Mouse (Mus musculus): ENCODE measurements around the gene Pde10a. TPM values are rescaled to one million over a fixed set of nuclear protein-coding genes. Genes with fewer than 3 reads are reported as not detected.

Gene Pde10a
- 0.28 and 0.54 TPM in 2 replicates for total RNA-seq (2014; rRNA removed)
- polyA plus RNA-seq (2012; rRNA removed), result 0.52 and 0.56 TPM in 2 replicates

DNA sequence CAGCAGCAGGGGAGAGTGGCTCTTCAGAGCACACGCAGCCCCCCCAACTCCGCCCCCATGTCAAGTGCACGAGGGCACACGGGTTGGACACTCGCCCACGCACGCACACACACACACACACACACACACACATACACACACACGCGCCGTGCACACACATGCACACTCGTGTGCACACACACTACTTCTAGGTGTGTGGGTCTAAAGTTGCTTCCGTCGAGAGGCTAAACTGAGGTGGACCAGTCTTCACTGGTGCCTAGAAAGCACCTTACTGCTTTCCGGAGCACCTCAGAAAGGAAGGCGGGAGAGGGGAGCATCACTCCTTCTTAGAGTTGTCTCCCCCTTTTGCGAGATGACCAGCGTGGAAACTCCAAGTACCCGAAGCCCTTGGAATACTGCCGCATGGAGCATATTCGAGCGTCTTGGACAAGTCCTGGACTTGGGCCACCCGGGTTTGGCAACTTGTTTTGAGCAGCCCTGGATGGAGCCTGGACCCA is at the start of gene Pde10a:
TSS of gene Pde10a (plus strand) at position 148 of the 497 bp plus-strand sequence.
- no peak within 1 kb of the TSS for H3K27ac ChIP-seq (replicated peaks; ENCODE audit: insufficient read depth, low read depth, low read length)
- no peak for DNase-seq (ENCODE audit: extremely low read depth, low read depth, low spot score)
- no peak within 1 kb of the TSS for H3K9ac ChIP-seq (ENCODE audit: low read depth, low read length)
- H3K4me1 ChIP-seq (ENCODE audit: control insufficient read depth, insufficient read depth, low read length), result peaks cover 8% of the 10 kb centered on the region; the same call in 1 of the 2 replicates
- TF ChIP-seq POLR2A (IDR thresholded peaks at IDR 0.05; ENCODE audit: extremely low read depth, insufficient read depth, low read length) (no peak), CTCF (IDR thresholded peaks at IDR 0.05; ENCODE audit: low read depth, low read length) (no peak)
- H3K4me3 ChIP-seq (ENCODE audit: insufficient read depth, low read depth, low read length), result peak within 1 kb of the TSS; percentile 24; the same call in 1 of the 2 replicates
- no peaks in the 10 kb centered on the region for H3K79me2 ChIP-seq (ENCODE audit: control insufficient read depth, insufficient read depth, low read length)
- H3K36me3 ChIP-seq (ENCODE audit: control insufficient read depth, insufficient read depth, low read length), result no peaks in the 10 kb centered on the region
- peaks cover 3% of the 10 kb centered on the region; the same call in 1 of the 2 replicates for H3K27me3 ChIP-seq (ENCODE audit: control insufficient read depth, insufficient read depth, low read length)
- WGBS, result 4% methylated on average over 22 of the region's 22 CpGs

DNA sequence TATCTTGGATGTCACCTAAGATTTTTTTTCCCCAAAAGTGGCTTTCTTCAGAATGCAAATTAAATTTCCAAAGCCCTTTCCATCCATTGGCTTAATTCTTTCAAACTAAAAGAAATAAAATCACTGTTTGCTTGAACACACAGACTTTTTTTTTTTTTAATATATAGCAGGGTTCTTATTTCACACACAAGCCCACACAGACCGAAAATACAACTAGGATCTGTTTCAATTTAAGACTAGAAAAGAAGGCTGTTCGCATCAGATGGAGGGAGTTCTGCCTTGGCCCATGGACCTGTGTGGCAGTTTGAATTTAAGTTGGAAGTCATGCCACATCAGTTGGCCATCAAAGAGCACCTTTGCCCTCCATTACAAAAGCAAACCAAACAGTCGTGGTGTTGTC is 46.6 kb upstream of the Pde10a start:
- no peaks in the 10 kb centered on the region for H3K36me3 ChIP-seq (ENCODE audit: control insufficient read depth, insufficient read depth, low read length)
- no peak overlapping the region for H3K4me3 ChIP-seq (ENCODE audit: insufficient read depth, low read depth, low read length)
- no peak for DNase-seq (ENCODE audit: extremely low read depth, low read depth, low spot score)
- H3K79me2 ChIP-seq (ENCODE audit: control insufficient read depth, insufficient read depth, low read length), result no peaks in the 10 kb centered on the region
- no peak overlapping the region for H3K27ac ChIP-seq (replicated peaks; ENCODE audit: insufficient read depth, low read depth, low read length)
- H3K4me1 ChIP-seq (ENCODE audit: control insufficient read depth, insufficient read depth, low read length), result no peaks in the 10 kb centered on the region
- no peak overlapping the region for H3K9ac ChIP-seq (ENCODE audit: low read depth, low read length)
- 56% methylated on average over 3 of the region's 3 CpGs for WGBS
- no peaks in the 10 kb centered on the region for H3K27me3 ChIP-seq (ENCODE audit: control insufficient read depth, insufficient read depth, low read length)
- TF ChIP-seq CTCF (IDR thresholded peaks at IDR 0.05; ENCODE audit: low read depth, low read length) (no peak), POLR2A (IDR thresholded peaks at IDR 0.05; ENCODE audit: extremely low read depth, insufficient read depth, low read length) (no peak)

DNA sequence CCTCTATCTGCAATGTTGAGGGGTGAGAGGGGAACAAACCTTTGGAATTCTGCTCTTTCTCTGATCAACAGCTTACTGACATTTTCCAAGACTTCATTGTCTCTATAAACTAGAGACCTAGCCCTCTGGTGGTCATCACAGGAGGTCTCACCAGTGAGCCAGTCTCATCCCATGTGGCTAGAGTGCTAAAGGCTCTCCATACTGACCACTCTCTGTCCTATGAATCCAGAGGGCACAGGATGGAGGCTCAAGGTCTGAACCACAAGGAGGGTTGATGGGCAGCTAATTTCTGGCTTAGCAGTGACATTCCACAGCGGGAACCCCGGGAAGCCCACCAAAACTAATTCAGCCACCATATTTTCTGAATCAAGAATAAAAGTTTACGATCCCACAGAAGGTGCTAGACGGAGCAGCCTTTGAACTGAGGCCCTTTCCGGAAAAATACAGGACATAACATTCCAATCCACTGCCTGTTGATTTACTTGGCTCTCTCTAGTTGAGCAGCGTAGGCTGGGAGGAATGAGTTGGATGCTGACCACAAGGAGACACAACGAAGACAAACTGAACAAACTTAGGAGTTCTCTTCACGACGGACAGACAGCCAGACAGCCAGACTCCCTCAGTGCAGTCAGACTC is 45.6 kb upstream of the Pde10a start:
- no peak overlapping the region for H3K27ac ChIP-seq (replicated peaks; ENCODE audit: insufficient read depth, low read depth, low read length)
- H3K4me1 ChIP-seq (ENCODE audit: control insufficient read depth, insufficient read depth, low read length), result no peaks in the 10 kb centered on the region
- H3K36me3 ChIP-seq (ENCODE audit: control insufficient read depth, insufficient read depth, low read length), result no peaks in the 10 kb centered on the region
- H3K4me3 ChIP-seq (ENCODE audit: insufficient read depth, low read depth, low read length), result no peak overlapping the region
- no peaks in the 10 kb centered on the region for H3K79me2 ChIP-seq (ENCODE audit: control insufficient read depth, insufficient read depth, low read length)
- no peaks in the 10 kb centered on the region for H3K27me3 ChIP-seq (ENCODE audit: control insufficient read depth, insufficient read depth, low read length)
- no peak overlapping the region for H3K9ac ChIP-seq (ENCODE audit: low read depth, low read length)
- DNase-seq (ENCODE audit: extremely low read depth, low read depth, low spot score), result no peak
- TF ChIP-seq CTCF (IDR thresholded peaks at IDR 0.05; ENCODE audit: low read depth, low read length), result no peak
- TF ChIP-seq POLR2A (IDR thresholded peaks at IDR 0.05; ENCODE audit: extremely low read depth, insufficient read depth, low read length), result no peak
- 85% methylated on average over 9 of the region's 9 CpGs for WGBS

DNA sequence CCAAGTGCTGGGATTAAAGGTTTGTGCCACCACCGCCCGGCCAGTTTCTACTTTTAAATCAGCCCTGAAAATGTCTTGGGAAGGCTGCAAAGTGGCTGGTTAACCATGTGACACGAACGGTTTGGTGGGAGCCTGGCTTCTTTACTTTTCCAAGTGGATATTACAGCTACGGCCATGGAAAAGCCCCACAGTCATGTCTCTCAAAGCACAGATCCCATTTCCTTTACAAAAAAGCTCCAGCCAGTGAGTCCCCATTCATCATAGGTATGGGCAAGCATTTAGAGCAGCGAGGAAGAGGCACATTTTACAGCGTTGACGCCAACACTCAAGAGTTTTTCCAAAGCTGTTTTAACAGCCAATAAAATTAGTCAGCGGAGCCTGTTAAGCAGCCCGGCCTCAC is 43.4 kb upstream of the Pde10a start:
- 89% methylated on average over 10 of the region's 10 CpGs for WGBS
- TF ChIP-seq CTCF (IDR thresholded peaks at IDR 0.05; ENCODE audit: low read depth, low read length) (no peak), POLR2A (IDR thresholded peaks at IDR 0.05; ENCODE audit: extremely low read depth, insufficient read depth, low read length) (no peak)
- H3K27ac ChIP-seq (replicated peaks; ENCODE audit: insufficient read depth, low read depth, low read length), result no peak overlapping the region
- H3K36me3 ChIP-seq (ENCODE audit: control insufficient read depth, insufficient read depth, low read length), result no peaks in the 10 kb centered on the region
- DNase-seq (ENCODE audit: extremely low read depth, low read depth, low spot score), result no peak
- no peak overlapping the region for H3K4me3 ChIP-seq (ENCODE audit: insufficient read depth, low read depth, low read length)
- no peaks in the 10 kb centered on the region for H3K27me3 ChIP-seq (ENCODE audit: control insufficient read depth, insufficient read depth, low read length)
- H3K4me1 ChIP-seq (ENCODE audit: control insufficient read depth, insufficient read depth, low read length), result no peaks in the 10 kb centered on the region
- H3K9ac ChIP-seq (ENCODE audit: low read depth, low read length), result no peak overlapping the region
- no peaks in the 10 kb centered on the region for H3K79me2 ChIP-seq (ENCODE audit: control insufficient read depth, insufficient read depth, low read length)

DNA sequence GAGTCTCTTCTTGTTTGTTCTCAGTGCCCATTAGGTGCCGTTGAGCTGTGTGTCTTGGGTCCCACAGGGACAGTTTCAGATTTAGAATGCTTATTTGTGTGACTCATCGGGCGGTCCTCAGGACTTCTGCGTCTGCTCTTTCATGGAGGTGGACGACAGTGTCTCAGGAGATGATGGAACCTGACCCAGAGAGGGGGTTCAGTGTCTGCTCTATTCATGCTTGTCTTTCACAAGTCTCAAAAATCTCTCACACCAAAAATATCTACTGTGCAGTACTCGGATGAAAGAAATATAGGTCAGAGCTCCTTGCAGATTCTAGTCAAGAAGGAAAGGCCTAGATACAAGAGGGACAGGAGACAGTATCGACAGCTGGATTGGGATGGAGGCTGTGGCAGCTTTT is 42.3 kb upstream of the Pde10a start:
- H3K79me2 ChIP-seq (ENCODE audit: control insufficient read depth, insufficient read depth, low read length), result no peaks in the 10 kb centered on the region
- TF ChIP-seq CTCF (IDR thresholded peaks at IDR 0.05; ENCODE audit: low read depth, low read length) (no peak), POLR2A (IDR thresholded peaks at IDR 0.05; ENCODE audit: extremely low read depth, insufficient read depth, low read length) (no peak)
- no peaks in the 10 kb centered on the region for H3K27me3 ChIP-seq (ENCODE audit: control insufficient read depth, insufficient read depth, low read length)
- 78% methylated on average over 7 of the region's 7 CpGs for WGBS
- no peaks in the 10 kb centered on the region for H3K36me3 ChIP-seq (ENCODE audit: control insufficient read depth, insufficient read depth, low read length)
- H3K27ac ChIP-seq (replicated peaks; ENCODE audit: insufficient read depth, low read depth, low read length), result no peak overlapping the region
- no peak for DNase-seq (ENCODE audit: extremely low read depth, low read depth, low spot score)
- no peak overlapping the region for H3K4me3 ChIP-seq (ENCODE audit: insufficient read depth, low read depth, low read length)
- H3K9ac ChIP-seq (ENCODE audit: low read depth, low read length), result no peak overlapping the region
- no peaks in the 10 kb centered on the region for H3K4me1 ChIP-seq (ENCODE audit: control insufficient read depth, insufficient read depth, low read length)

DNA sequence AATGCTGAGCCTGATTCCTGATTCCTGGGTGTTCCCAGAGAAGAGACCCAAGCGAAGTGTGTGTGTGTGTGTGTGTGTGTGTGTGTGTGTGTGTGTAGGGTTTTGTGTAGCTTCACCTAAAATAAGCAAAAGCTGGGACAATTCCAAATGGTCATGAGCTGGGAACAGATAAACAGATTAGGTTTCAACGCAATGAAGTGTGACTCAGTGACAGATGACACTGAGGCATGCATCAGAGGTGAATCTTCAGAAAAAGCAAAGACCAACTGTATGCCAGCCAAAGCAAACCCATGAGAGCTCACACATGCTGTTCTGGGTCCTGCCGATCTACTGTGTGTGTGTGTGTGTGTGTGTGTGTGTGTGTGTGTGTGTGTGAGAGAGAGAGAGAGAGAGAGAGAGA is 40.9 kb upstream of the Pde10a start:
- Histone ChIP-seq H3K36me3 (ENCODE audit: control insufficient read depth, insufficient read depth, low read length) (no peaks in the 10 kb centered on the region), H3K4me3 (ENCODE audit: insufficient read depth, low read depth, low read length) (no peak overlapping the region), H3K79me2 (ENCODE audit: control insufficient read depth, insufficient read depth, low read length) (no peaks in the 10 kb centered on the region), H3K9ac (ENCODE audit: low read depth, low read length) (no peak overlapping the region), H3K27ac (replicated peaks; ENCODE audit: insufficient read depth, low read depth, low read length) (no peak overlapping the region), H3K4me1 (ENCODE audit: control insufficient read depth, insufficient read depth, low read length) (no peaks in the 10 kb centered on the region), H3K27me3 (ENCODE audit: control insufficient read depth, insufficient read depth, low read length) (no peaks in the 10 kb centered on the region)
- TF ChIP-seq CTCF (IDR thresholded peaks at IDR 0.05; ENCODE audit: low read depth, low read length), result no peak
- TF ChIP-seq POLR2A (IDR thresholded peaks at IDR 0.05; ENCODE audit: extremely low read depth, insufficient read depth, low read length), result no peak
- no peak for DNase-seq (ENCODE audit: extremely low read depth, low read depth, low spot score)
- WGBS, result 56% methylated on average over 3 of the region's 3 CpGs
